Mouse (Mus musculus) brown adipose tissue, adult 24 weeks (tissue): ENCODE data around the gene Apoa5. TPM values are rescaled to one million over a fixed set of nuclear protein-coding genes. Genes with fewer than 3 reads are reported as not detected.
A peak's percentile ranks its signal among the peaks of the same experiment; 100 is the strongest.

ENCODE experiments used
- H3K27ac ChIP-seq: fragments of 200-500 bp; replicated peaks from 2 replicates; pipeline ENCODE4 v1.5.1; 2012; ENCODE audit warnings: low read depth, mild to moderate bottlenecking, low read length
- H3K4me1 ChIP-seq: fragments of 200-500 bp; 2 replicates; pipeline ENCODE4 v1.6.1; 2012; ENCODE audit warnings: low read length, mixed read lengths; ENCODE audit not compliant: control insufficient read depth, insufficient read depth, insufficient read length
- H3K4me3 ChIP-seq: fragments of 200-500 bp; 2 replicates; pipeline ENCODE4 v1.5.1; 2012; ENCODE audit warnings: low read depth, mild to moderate bottlenecking, low read length, moderate library complexity; ENCODE audit not compliant: insufficient read depth
- polyA plus RNA-seq: library from polyadenylated mRNA; stranded (reverse); fragments of >200 nt; gene quantifications from 2 replicates; pipeline ENCODE4 v1.2.4, GENCODE M21; 2012; ENCODE audit not compliant: missing spikeins, insufficient read depth, insufficient read length

The Apoa5 gene
- polyA plus RNA-seq, 1 experiment = 1.7 TPM

DNA sequence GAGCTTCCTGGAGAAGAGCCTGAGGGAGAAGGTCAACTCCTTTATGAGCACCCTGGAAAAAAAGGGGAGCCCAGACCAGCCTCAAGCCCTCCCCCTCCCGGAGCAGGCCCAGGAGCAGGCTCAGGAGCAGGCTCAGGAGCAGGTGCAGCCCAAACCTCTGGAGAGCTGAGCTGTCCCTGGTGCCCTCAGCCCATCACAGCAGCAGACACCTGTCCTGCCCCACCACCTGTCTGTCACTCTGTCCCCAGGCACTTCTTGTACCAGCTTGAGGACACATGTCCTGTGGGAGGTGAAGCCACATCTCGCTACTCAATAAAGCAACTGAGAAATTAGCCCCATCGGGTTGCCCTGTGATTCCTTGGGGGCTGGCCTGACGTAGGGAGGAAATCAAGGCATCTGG is 25.3 kb upstream of the Apoa5 start:
- Histone ChIP-seq H3K4me1 (no peaks in the 10 kb centered on the region), H3K4me3 (no peak overlapping the region), H3K27ac (no peak overlapping the region)

DNA sequence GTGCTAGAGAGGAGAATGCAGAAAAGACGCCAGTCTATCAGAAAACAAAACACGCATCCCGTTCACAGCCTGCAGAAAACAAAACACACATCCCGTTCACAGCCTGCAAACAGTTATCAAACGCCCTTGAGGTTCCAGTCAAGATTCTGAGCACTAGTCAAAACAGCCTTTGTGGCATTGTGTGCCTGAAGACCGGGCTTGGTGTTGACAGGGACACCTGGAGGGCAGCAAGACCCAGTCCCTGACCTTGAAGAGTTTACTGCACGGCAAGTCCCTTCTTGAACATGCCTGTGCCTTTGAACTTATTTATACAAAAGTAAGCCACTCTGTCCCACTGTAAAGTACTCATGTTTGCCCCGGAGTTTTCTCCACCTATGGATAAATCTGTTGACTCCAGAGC is 24.8 kb upstream of the Apoa5 start:
- H3K4me3 ChIP-seq = no peak overlapping the region
- no peak overlapping the region for H3K27ac ChIP-seq
- no peaks in the 10 kb centered on the region for H3K4me1 ChIP-seq

DNA sequence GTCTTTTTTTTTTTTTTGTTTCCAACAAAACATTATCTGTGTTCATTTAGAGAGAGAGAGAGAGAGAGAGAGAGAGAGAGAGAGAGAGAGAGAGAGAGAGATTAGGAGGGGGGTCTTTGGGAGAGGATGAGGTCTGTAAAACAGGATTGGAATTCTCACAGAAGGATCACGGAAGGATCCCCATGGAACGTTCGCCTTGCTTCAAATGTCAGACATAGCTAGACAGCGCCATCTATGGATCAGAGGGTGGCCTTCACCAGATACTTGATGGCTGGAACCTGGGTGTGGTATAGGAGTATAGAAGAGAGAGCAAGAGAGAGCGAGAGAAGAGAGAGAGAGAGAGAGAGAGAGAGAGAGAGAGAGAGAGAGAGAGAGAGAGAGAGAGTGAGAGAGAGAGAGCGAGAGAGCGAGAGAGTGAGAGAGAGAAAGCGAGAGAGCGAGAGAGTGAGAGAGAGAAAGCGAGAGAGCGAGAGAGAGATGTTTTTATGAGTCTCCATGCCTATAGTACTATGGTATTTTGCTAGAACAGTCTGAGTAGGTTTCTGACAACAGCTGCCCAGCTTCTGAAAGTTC is 21.6 kb upstream of the Apoa5 start:
- H3K27ac ChIP-seq = no peak overlapping the region
- no peaks in the 10 kb centered on the region for H3K4me1 ChIP-seq
- no peak overlapping the region for H3K4me3 ChIP-seq

DNA sequence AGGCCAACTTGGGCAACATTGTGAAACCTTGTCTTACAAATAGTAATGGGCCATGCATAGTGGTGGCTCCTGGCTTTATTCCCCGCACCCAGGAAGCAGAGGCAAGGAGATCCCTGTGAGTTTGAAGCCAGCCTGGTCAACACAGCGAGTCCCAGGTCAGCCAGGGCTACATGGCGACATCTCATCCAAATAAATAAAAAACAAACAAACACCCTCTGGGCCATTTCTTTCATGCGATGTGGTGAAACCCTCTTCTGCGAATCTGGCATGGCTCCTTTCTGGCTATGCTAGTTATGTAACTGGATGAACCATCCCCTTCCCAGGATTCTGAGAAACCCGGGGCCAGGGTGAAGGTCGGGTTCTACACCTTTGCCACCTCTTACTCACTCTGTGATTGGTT is 12.3 kb upstream of the Apoa5 start:
- Histone ChIP-seq H3K4me1 (no peaks in the 10 kb centered on the region), H3K27ac (no peak overlapping the region), H3K4me3 (no peak overlapping the region)

DNA sequence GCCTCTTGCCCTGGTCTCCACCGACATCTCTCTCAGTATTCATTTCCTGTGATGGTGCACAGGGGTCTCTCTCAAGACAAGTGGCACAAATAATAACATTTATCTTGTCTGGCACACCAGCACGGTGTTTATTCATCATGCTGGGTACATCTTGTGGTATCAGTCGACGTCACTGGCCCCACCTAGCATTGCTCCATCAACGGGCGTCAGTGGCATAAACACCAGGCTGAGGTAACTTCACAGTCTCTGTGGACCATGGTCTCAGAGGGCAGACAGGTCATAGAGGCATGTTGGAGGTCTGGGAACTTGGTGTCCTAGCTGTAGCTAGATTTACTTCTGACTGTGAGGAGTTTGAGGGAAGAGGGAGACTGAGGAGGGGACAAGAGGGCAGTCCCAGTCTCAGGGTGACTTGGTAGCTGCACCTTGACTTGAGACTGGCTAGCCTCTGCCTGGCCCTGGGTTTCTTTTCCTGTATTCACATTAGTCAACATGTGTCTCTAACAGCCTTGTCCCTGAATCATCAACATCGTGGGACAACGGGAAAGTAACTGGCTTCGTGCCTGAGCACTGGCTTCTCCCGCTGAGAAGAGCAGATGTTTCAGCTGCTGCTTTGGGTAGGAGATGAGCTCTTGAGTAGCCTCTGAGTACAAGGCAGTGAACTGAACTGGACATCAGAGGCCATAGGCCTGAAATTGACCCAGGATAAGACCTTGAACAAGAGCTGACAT is 11.6 kb upstream of the Apoa5 start:
- Histone ChIP-seq H3K4me1 (no peaks in the 10 kb centered on the region), H3K4me3 (no peak overlapping the region), H3K27ac (no peak overlapping the region)

DNA sequence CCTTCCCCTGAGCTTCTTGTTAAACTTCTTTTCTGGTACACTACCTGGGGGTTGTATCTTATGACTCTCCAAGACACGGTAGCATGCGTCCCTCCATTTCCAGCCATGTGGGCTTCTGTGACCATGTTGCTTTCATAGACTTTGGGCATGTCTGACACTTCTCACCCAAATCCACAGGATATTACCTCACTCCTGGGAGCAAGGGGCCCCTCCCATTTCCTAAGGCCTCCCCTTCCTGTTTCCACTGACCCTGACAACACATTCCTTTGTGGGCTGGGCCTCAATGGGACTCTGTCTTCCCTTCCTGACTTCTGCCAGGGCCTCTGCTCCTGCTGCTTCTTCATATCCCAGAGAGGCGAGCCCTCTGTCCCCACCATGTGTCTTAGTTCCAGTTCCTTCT is 10.9 kb upstream of the Apoa5 start:
- peak overlapping the region; percentile 17; the same call in 1 of the 2 replicates for H3K27ac ChIP-seq
- H3K4me1 ChIP-seq = no peaks in the 10 kb centered on the region
- H3K4me3 ChIP-seq = no peak overlapping the region

DNA sequence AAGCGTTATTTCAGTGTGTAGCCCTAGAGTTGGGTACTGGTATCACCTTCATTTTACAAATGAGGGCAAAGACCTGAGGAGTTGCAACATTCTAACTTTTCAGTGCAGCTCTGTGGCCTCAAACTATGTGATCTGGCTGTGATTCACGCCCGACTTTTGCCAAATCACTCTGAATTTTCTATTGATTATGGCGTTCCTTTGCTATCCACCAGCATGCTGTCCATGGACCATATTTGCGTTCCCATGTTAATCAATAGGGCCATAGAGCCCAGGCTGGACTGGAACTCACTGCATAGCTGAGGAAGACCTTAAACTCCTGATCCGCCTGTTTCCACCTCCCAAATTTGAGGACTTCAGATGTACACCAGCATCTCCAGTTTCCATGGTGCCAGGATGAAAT is 9.3 kb upstream of the Apoa5 start:
- H3K4me3 ChIP-seq = no peak overlapping the region
- no peak overlapping the region for H3K27ac ChIP-seq
- no peaks in the 10 kb centered on the region for H3K4me1 ChIP-seq

DNA sequence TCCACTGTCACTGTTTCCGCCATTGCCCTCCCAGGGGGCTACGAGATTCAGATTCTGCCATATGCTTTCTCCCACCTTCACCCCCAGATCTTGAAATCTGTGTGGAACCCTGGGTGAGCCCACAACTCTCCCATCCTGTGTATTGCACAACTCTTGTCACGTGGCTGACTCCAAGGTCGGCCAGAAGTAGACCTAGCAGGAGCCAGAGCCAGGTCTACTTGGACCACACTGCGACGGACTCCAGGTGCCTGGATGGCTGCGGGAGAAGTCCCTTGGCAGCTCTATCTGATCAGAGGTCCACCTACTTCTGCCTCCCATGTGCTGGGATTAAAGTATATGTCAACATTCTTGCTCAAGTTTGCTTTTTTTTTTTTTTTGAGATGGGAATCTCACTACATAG is 7.3 kb upstream of the Apoa5 start:
- Histone ChIP-seq H3K27ac (no peak overlapping the region), H3K4me1 (no peaks in the 10 kb centered on the region), H3K4me3 (no peak overlapping the region)

DNA sequence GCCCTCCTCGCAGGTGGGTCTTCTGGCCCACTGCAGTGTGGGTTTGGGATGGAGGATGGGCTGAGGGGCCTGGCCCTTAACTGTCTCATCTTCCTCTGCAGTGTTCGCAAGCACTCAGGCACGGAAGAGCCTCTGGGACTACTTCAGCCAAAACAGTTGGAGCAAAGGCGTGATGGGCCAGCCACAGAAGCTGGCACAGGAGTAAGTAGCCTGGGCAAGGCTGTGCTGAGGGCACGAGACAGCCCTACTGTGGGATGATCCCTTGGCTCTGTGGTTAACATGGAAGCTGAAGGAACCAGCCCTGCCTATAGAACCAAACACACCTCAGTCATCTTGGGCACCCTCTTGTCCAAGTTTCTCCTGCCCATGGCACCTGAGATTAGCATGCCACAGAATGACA is 692 bp downstream of the Apoa5 start:
- Histone ChIP-seq H3K4me1 (0 out of 2 replicates have a peak, but pooled peaks cover 4% of the 10 kb centered on the region), H3K27ac (no peak overlapping the region), H3K4me3 (no peak overlapping the region)

DNA sequence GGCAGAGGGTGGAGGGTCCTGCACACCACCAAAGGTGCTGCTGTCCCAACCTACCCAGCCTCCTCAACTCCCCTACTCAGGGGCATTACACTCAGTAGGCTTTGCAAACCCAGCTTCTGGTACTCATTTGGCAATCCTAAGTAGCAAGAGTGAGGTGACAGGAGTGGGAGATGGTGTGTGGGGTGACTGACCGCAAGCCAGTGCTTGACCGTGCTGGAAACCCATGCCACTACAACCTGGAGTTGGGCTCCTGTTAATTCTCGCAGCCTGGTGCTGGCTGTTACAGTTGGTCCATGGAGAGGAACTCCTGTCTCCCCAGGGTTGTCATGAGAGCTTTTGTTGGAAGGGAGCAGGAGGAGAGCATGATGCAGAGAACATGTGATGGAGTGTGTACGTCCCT is 2.3 kb downstream of the Apoa5 start:
- H3K4me3 ChIP-seq = no peak overlapping the region
- no peak overlapping the region for H3K27ac ChIP-seq
- 0 out of 2 replicates have a peak, but pooled peaks cover 4% of the 10 kb centered on the region for H3K4me1 ChIP-seq

DNA sequence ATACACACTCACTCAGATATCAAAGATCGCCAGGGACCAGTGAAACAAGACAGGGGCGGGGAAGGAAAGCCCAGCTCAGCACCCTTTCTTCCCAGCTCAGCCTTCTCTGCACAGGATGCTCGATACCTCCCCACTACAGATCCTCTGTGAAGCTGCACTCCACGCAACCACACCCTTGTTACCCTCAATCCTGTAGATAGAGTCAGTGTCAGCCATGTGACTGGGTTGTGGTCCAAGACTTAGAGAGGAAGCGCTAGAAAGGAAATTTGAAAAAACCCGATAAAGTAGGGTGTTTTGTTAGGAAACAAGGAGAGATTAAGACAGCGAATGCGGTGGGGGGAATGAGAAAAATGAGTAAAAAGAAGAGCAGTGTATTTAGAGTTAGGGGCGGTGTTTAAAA is 3.6 kb downstream of the Apoa5 start:
- Histone ChIP-seq H3K4me1 (0 out of 2 replicates have a peak, but pooled peaks cover 4% of the 10 kb centered on the region), H3K27ac (no peak overlapping the region), H3K4me3 (no peak overlapping the region)

DNA sequence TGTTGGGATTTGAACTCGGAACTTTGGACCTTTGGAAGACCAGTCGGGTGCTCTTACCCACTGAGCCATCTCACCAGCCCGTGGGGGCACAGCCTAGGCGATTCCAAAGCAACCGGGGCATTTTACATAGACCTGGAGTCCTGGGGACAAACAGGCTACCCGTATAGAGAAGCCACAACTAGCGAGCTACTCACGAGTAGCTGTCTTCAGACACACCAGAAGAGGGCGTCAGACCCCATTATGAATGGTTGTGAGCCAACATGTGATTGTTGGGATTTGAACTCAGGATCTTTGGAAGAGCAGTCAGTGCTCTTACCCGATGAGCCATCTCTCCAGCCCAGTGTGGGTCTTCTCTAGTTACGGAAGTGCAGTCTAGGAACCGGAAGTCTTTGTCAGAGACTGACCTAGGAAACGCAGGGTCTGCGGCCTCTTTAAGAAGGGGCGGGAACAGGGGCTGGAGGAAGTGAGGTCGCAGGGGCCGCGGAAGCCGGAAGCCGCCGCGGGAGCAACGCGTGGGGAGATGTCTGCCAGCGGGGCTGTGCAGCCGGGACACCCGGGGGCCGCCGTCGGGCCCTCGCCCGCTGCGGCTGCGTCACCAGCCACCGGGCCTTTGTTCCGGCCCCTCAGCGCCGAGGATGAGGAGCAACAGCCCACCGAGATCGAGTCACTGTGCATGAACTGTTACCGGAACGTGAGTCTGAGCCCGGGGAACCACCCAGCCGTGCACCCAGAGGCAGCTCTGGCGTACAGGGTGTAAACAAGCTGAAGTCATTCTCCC is 4.4 kb downstream of the Apoa5 start, which contains the start of gene Zpr1:
Gene Zpr1, plus strand, starts transcription at position 388 of the 778 bp plus-strand sequence.
- peak within 1 kb of the TSS; percentile 55; the same call in 1 of the 2 replicates for H3K27ac ChIP-seq
- H3K4me3 ChIP-seq = peak within 1 kb of the TSS; percentile 94
- H3K4me1 ChIP-seq = 0 out of 2 replicates have a peak, but pooled peaks cover 4% of the 10 kb centered on the region

DNA sequence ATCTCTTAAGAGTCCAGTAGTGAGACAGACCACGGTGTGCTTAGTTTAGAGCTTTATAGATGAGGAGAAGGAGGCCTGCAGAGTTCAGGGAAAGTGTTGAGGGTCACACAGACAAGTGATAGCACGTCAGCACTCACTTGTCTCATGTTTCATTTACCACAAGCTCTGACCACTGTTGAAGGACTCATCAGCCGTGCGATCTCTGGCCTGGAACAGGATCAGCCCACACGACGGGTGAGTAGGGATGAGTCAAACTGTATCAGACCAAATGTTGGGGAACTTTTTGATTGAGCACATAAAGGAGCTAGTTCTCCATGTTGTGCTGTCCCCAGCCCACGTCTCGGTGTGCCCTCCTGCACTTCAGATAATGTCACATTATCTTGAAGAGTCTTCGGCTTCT is 6.1 kb downstream of the Apoa5 start:
- Histone ChIP-seq H3K4me1 (0 out of 2 replicates have a peak, but pooled peaks cover 4% of the 10 kb centered on the region), H3K27ac (no peak overlapping the region), H3K4me3 (no peak overlapping the region)

DNA sequence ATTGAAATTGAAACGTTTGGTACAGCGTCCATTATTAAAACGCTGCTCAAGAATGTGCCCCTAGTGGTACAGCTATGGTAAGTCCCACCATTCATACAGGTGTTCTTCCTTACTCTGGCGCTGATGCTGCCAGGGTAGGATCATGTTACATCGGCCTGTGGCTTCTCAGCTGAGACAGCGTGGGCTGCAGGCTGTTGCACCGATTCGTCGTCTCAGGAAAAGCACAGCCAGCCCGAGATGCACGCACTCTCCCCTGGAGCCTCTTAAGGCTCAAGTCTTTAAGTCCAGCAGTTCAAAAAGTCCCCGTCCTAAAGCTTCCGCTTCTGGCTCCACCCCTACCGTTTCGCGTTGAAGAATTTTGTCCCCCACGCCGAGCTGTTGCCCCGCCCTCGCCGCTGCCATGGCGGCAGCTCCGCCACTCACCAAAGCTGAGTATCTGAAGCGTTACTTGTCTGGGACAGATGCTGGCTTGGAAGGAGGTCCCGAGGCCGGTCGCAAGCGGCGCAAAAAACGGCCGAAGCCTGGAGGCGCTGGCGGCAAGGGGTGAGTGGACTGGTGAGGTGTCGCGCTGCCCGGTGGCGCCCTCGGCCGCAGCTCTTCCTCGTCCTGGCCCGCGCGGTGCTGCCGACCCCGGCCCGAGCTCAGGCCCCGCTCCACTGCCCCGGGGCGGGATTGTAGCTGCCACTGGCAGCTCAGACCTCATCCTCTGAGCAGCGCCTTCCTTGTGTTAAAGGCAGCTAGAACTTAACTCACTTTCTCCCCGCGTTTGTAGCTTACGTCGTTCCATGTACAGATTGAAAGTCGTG is 14.4 kb downstream of the Apoa5 start, which contains the start of gene Bud13:
Gene Bud13, plus strand, starts transcription at position 378 of the 806 bp plus-strand sequence.
- H3K4me1 ChIP-seq = no peaks in the 10 kb centered on the region
- peak within 1 kb of the TSS; percentile 96 for H3K4me3 ChIP-seq
- H3K27ac ChIP-seq = peak within 1 kb of the TSS; percentile 28; the same call in 1 of the 2 replicates

DNA sequence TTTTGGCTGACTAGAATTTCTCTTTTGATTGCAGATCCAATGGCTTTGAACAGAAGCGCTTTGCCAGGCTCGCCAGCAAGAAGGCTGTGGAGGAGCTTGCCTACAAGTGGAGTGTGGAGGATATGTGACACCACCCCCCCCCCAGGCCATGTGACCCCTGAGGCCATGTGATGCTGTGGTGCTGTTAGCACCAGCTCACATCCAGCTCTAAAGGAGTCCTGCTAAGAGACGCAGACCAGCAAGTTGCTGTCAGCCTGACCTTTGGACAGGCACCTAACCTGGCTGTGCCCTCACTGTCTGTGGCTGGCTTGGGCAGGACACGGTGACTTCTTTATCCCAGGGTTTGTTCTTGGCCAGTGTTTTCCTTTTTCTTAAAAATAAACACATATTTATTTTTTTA is 29.9 kb downstream of the Apoa5 start:
- H3K27ac ChIP-seq = no peak overlapping the region
- H3K4me1 ChIP-seq = no peaks in the 10 kb centered on the region
- no peak overlapping the region for H3K4me3 ChIP-seq
